Mouse (Mus musculus) cerebellum, adult 2 months (tissue): Measurements from ENCODE around the gene Cul4a.

Experiments used
- CTCF ChIP-seq: fragments of 200-500 bp; IDR thresholded peaks from 2 replicates; pipeline ENCODE4 v1.5.1; 2011; ENCODE audit warnings: low read depth, mild to moderate bottlenecking, control low read depth, low read length, moderate library complexity, borderline replicate concordance; ENCODE audit not compliant: insufficient read depth
- POLR2A ChIP-seq: fragments of 200-500 bp; IDR thresholded peaks from 2 replicates; pipeline ENCODE4 v1.6.1; 2011; ENCODE audit warnings: low read length, control low read depth, borderline replicate concordance; ENCODE audit not compliant: insufficient read depth

- TF ChIP-seq CTCF: no peak
- no peak for TF ChIP-seq POLR2A
Measured at GRCm38 (mm10) chr8:13179482-13179881, 74.1 kb downstream of the Cul4a start.
